Mouse (Mus musculus) heart, postnatal 10 days (tissue): Measurements from ENCODE around the gene Bmpr1a. TPM values are rescaled to one million over a fixed set of nuclear protein-coding genes. Genes with fewer than 3 reads are reported as not detected.
"Not testable (repeated sequence)": the region's sequence is repeated elsewhere in the genome, so short reads cannot be mapped to it uniquely, and the experiment has no call there.

Experiments
- DNase-seq, 2 experiments: peaks; one replicate each; pipeline ENCODE4 v3.0.0; 2021
- intact Hi-C: fragments of 180-260 bp; cut with DNase I; formaldehyde crosslinking; loops from one replicate; pipeline ENCODE4 v1.15.1; 2025
- total RNA-seq, 2 experiments: library from RNA; stranded (reverse); gene quantifications; 2 replicates each; pipeline ENCODE4 v1.2.3; 2021

The Bmpr1a gene
- total RNA-seq, 2 experiments from 2014 or later = 83.2 to 115 TPM

DNA sequence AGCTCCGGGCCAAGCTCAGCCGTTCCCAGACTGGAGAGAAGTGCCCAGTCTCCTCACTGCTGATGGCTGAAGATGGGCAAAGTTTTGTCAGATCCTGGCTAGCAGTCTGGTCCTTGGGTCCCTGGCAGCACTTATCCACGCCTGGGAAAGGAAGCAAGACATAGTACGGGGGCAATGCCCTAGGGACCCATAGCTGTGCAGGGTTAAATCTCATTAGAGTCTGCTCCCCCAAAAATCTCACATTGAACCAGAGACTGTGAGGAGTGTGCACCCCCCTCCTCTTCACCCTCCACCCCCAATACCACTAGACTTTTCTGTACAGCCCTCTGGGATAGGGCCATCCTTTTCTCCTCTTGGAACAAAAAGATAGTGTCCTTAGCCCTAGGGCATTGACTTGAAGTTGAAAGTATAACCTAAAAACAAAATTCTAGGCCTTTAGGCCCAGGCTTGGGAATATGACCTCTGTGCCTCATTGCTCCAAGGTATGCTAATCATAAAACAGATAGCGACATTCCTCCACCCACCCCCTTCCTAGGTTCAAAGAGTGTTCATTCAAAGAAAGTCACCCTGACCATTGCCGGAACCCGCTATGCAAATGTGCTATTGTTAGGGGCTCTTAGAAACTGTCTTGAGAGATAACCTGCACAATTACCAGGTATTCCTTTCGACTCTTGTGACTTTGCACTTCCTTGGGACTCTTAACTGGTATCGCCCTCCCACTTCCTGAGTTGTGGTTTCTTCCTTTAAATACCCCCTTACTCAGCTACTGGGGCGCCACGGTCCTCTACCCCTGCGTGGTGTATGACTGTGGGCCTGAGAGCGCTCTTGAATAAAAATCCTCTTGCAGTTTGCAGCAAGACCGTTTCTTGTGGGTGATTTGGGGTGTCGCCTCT, 138.6 kb downstream of the Bmpr1a start:
- DNase-seq = not testable (repeated sequence)
- intact Hi-C loops = loop anchor here (10.0 kb wide), 1 partner anchor 410 kb away; the partner anchor contains the start of gene Rbp3

DNA sequence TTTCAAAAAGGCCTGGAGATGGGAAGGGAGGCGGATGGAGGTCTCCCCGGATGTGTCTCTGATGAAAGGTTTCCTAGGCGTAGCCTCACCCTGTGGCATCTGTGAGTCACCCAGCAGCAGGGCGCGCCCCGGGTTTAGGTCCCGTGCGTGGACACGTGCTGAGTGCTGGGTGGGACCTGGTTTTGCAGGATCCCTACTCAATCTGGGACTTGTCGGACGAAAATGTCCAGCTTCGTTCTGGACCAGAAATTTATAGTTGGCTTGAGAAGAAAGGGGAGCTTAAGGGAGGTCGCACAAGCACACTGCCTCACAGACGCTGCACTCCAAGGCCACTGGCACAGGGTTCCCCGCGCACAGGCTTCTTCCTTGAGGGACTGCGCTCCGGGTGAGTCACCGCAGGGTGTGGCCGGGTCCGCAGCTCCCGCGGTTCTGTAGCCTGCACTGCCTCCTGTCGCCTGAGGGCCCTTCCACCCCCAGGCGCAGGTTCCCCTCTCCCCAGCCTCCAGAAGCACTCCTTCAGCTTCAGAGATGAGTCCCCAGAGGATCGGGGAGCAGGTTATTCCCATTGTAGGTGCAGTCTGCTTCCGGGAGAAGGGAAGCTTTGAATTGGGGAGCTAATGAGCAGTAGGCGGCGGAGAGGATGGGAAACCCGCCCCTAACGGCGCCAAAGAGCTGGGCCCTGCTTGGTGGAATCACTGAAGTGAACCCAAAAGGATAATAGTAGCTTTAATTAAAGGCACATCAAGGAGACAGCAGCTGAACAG, 139.5 kb downstream of the Bmpr1a start:
- intact Hi-C loops = loop anchor here (1.0 to 10.0 kb wide), 4 partner anchors 53 to 409 kb away; partner anchors contain the start of genes Glud1, Rbp3 and Shld2
- peak; percentile 74 to 76 for DNase-seq

DNA sequence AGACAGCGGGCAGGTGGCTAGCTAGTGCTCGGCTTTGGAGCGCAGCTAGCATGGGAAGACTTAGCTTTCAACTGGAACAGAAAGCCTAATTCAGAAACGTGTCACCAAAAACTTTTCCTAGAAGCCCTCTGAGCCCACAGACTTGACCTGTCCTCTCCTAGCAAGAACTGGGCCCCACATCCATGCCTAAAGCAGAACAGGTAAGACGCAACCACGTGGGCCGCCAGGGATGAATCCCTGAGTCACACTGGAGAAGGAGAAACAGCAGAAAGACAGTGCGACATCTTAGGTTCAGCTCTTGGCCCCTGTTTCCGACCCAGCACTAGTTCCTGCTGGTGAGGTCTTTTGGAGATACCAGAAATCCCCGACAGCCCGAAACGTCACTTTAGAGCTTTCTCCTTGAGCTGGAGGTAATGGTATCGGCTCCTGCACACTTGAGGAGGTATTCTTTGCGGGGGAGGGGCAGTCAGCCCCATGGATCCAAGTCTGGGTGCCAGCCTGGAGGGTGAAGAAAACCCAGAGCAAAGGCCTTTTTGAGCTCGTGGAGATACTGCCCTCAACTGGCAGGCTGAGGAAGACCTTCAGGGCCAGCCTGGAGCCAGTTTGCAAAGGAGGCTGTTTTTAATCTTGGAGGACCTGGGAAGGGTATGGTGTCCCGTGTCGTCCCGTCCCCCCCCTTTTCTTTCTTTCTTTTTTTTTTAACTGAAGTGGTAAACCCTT, 140.3 kb downstream of the Bmpr1a start:
- intact Hi-C loops = loop anchor here (1.0 to 10.0 kb wide), 4 partner anchors 52 to 408 kb away; partner anchors contain the start of genes Glud1, Rbp3 and Shld2

DNA sequence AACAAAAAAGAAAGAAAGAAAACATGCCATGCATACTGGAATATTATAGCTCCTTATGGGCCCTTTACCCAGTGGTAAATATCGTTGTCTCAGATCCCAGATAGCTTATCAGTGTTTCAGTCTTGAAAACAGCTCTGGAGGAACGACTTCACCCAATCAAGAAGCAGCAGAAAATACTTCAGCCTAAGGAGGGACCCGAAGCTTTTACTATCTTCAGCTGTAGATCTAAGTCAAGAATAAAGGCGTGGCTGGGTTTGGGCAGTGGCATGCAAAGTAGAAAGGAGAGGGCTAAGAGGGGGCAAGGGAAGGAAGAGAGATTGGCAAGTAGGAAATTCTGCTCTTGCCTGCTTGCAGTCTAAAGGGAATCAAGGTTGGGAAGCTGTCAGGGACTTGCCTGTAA, 141.0 kb downstream of the Bmpr1a start:
- intact Hi-C loops = loop anchor here (2.0 to 10.0 kb wide), 3 partner anchors 51 to 407 kb away; partner anchors contain the start of genes Glud1, Rbp3 and Shld2
- no peak for DNase-seq

More for the DNA sequence above, 140.3 kb downstream of the Bmpr1a start:
- DNase-seq = peak; percentile 73 to 76

Other genes starting within 250 kb of the Bmpr1a start
- 1 to 10 TPM; 7.4 to 7.7 TPM for gene Shld2, start 192.8 kb downstream of the Bmpr1a start, total RNA-seq
- gene Glud1, start 192.6 kb downstream of the Bmpr1a start, total RNA-seq = 100 to 1,000 TPM; 130 to 141 TPM
- gene Fam25c, start 147.9 kb downstream of the Bmpr1a start, total RNA-seq = not detected
- gene Sncg, start 128.6 kb downstream of the Bmpr1a start, total RNA-seq = 1 to 10 TPM; 3.4 to 3.7 TPM
- 10 to 100 TPM; 43.8 to 50.9 TPM for gene Mmrn2, start 127.9 kb downstream of the Bmpr1a start, total RNA-seq
- not detected for gene 9230112D13Rik, start 19.5 kb upstream of the Bmpr1a start, total RNA-seq
- gene Ldb3, start 85.3 kb upstream of the Bmpr1a start, total RNA-seq = 100 to 1,000 TPM; 879 to 920 TPM
- gene Opn4, start 96.8 kb upstream of the Bmpr1a start, total RNA-seq = 1 to 10 TPM; 2.0 to 2.3 TPM
- 10 to 100 TPM; 42.1 to 43.6 TPM for gene Wapl, start 170.6 kb upstream of the Bmpr1a start, total RNA-seq